Mouse (Mus musculus): Measurements from ENCODE around the gene Rnase9. TPM values are rescaled to one million over a fixed set of nuclear protein-coding genes. Genes with fewer than 3 reads are reported as not detected.

Gene Rnase9
- polyA plus RNA-seq (2012): not detected in 2 replicates

GRCm38 (mm10) chr14:51041769-51042168, at the start of gene Rnase9:
Rnase9 (minus strand) TSS chr14:51041869.
- no peaks in the 10 kb centered on the region for H3K4me1 ChIP-seq (ENCODE audit: control insufficient read depth)
- no peaks in the 10 kb centered on the region for H3K27me3 ChIP-seq (ENCODE audit: control insufficient read depth)
- no peaks in the 10 kb centered on the region for H3K9me3 ChIP-seq (ENCODE audit: control insufficient read depth, low read length)
- no peak for TF ChIP-seq GATA1 (IDR thresholded peaks at IDR 0.05; ENCODE audit: low read length)
- TF ChIP-seq TAL1 (IDR thresholded peaks at IDR 0.05; ENCODE audit: low read length): no peak
- H3K4me3 ChIP-seq (replicated peaks): no peak within 1 kb of the TSS
- no peaks in the 10 kb centered on the region for H3K36me3 ChIP-seq (ENCODE audit: control insufficient read depth)

DNA sequence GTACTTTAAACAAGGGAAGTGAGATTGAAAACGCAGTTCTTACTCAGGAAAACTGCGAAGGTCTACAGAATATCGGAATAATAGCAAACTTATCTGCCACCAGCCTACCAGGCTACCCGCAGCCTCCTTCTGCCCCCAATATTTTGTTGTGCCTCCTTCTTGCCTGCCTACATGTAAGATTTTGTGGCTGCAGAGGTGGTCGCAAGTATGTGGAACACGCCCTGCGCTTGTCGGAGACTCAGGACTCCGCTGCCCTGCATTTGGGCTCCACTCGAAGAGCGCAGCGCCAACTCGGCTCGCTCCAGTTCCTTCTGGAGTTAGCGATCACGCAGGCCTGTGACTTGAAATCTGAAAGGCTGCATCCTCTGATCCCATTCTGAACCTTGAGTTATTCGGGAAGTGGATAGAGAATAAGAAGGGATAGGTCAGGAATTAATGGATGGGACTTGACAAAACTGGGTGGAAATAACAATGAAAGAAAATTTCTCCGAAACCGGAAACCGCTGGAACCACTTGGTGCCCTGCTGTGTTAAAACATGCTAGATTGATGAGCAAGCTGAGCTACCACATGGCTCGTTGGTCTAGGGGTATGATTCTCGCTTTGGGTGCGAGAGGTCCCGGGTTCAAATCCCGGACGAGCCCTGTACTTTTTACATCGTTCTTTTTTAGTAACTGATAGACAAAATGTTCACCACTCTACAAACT, 48.6 kb upstream of the Rnase9 start:
- Histone ChIP-seq H3K36me3 (ENCODE audit: control insufficient read depth) (no peaks in the 10 kb centered on the region), H3K4me3 (replicated peaks) (peak overlapping the region; percentile 80), H3K27me3 (ENCODE audit: control insufficient read depth) (peaks cover 14% of the 10 kb centered on the region), H3K4me1 (ENCODE audit: control insufficient read depth) (peaks cover 56% of the 10 kb centered on the region), H3K9me3 (ENCODE audit: control insufficient read depth, low read length) (no peaks in the 10 kb centered on the region)
- no peak for TF ChIP-seq TAL1 (IDR thresholded peaks at IDR 0.05; ENCODE audit: low read length)
- TF ChIP-seq GATA1 (IDR thresholded peaks at IDR 0.05; ENCODE audit: low read length): no peak

GRCm38 (mm10) chr14:51089674-51090076, 48.0 kb upstream of the Rnase9 start:
- H3K27me3 ChIP-seq (ENCODE audit: control insufficient read depth): peaks cover 14% of the 10 kb centered on the region
- peaks cover 62% of the 10 kb centered on the region for H3K4me1 ChIP-seq (ENCODE audit: control insufficient read depth)
- no peaks in the 10 kb centered on the region for H3K9me3 ChIP-seq (ENCODE audit: control insufficient read depth, low read length)
- TF ChIP-seq GATA1 (IDR thresholded peaks at IDR 0.05; ENCODE audit: low read length): no peak
- no peak for TF ChIP-seq TAL1 (IDR thresholded peaks at IDR 0.05; ENCODE audit: low read length)
- no peaks in the 10 kb centered on the region for H3K36me3 ChIP-seq (ENCODE audit: control insufficient read depth)
- H3K4me3 ChIP-seq (replicated peaks): peak overlapping the region; percentile 80

- Histone ChIP-seq H3K36me3 (ENCODE audit: control insufficient read depth) (no peaks in the 10 kb centered on the region), H3K4me1 (ENCODE audit: control insufficient read depth) (peaks cover 67% of the 10 kb centered on the region), H3K27me3 (ENCODE audit: control insufficient read depth) (peaks cover 14% of the 10 kb centered on the region), H3K9me3 (ENCODE audit: control insufficient read depth, low read length) (no peaks in the 10 kb centered on the region), H3K4me3 (replicated peaks) (peak overlapping the region; percentile 80)
- TF ChIP-seq GATA1 (IDR thresholded peaks at IDR 0.05; ENCODE audit: low read length): peak; percentile 78
- no peak for TF ChIP-seq TAL1 (IDR thresholded peaks at IDR 0.05; ENCODE audit: low read length)
These were observed 47.5 kb upstream of the Rnase9 start for GRCm38 (mm10) chr14:51088970-51089673.

DNA sequence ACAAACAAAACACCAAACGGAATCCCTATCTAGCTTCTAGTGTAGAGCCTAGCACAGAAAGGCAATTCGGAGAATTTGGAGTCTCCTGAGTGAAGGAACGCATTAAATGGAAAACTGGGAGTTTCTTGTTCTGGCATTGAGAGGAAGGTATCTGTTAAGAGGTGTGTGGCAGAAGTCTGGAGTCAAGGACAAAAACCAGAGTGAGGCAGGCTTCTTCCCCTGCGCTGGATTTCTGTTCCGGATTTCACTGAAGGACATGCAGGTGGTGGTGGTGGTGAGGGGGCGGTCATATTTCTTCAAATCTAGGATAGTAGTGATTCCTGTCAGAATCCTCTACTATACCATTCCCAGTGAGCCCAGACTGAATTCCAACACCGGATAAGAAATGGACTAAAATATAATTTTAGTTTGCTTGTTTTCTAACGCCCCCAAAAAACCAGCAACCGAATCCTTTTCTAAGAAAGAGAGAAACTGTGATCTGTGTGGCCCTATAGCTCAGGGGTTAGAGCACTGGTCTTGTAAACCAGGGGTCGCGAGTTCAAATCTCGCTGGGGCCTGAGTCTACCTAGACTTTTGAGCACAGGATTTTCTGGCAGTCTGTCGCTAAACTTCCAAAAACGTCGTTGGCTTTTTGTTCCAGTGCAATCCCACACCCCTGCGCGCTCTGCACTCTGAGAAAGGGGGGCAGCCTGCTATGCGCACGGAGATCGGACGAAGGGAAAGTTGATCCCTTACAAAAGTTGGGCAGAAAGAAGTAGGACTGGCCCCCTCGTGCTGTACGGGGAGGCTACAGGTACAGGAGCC, 46.7 kb upstream of the Rnase9 start:
- H3K27me3 ChIP-seq (ENCODE audit: control insufficient read depth): peaks cover 22% of the 10 kb centered on the region
- TF ChIP-seq TAL1 (IDR thresholded peaks at IDR 0.05; ENCODE audit: low read length): no peak
- no peak for TF ChIP-seq GATA1 (IDR thresholded peaks at IDR 0.05; ENCODE audit: low read length)
- no peaks in the 10 kb centered on the region for H3K36me3 ChIP-seq (ENCODE audit: control insufficient read depth)
- peak overlapping the region; percentile 80 for H3K4me3 ChIP-seq (replicated peaks)
- H3K9me3 ChIP-seq (ENCODE audit: control insufficient read depth, low read length): no peaks in the 10 kb centered on the region
- H3K4me1 ChIP-seq (ENCODE audit: control insufficient read depth): peaks cover 75% of the 10 kb centered on the region

GRCm38 (mm10) chr14:51087762-51088161, 46.1 kb upstream of the Rnase9 start:
- Histone ChIP-seq H3K9me3 (ENCODE audit: control insufficient read depth, low read length) (no peaks in the 10 kb centered on the region), H3K4me3 (replicated peaks) (peak overlapping the region; percentile 80), H3K4me1 (ENCODE audit: control insufficient read depth) (peaks cover 80% of the 10 kb centered on the region), H3K36me3 (ENCODE audit: control insufficient read depth) (no peaks in the 10 kb centered on the region), H3K27me3 (ENCODE audit: control insufficient read depth) (peaks cover 27% of the 10 kb centered on the region)
- TF ChIP-seq TAL1 (IDR thresholded peaks at IDR 0.05; ENCODE audit: low read length) (no peak), GATA1 (IDR thresholded peaks at IDR 0.05; ENCODE audit: low read length) (no peak)

GRCm38 (mm10) chr14:51085911-51086310, 44.2 kb upstream of the Rnase9 start:
- H3K4me1 ChIP-seq (ENCODE audit: control insufficient read depth): peaks cover 81% of the 10 kb centered on the region
- TF ChIP-seq GATA1 (IDR thresholded peaks at IDR 0.05; ENCODE audit: low read length) (no peak), TAL1 (IDR thresholded peaks at IDR 0.05; ENCODE audit: low read length) (no peak)
- H3K36me3 ChIP-seq (ENCODE audit: control insufficient read depth): no peaks in the 10 kb centered on the region
- no peak overlapping the region for H3K4me3 ChIP-seq (replicated peaks)
- H3K9me3 ChIP-seq (ENCODE audit: control insufficient read depth, low read length): no peaks in the 10 kb centered on the region
- H3K27me3 ChIP-seq (ENCODE audit: control insufficient read depth): peaks cover 32% of the 10 kb centered on the region

DNA sequence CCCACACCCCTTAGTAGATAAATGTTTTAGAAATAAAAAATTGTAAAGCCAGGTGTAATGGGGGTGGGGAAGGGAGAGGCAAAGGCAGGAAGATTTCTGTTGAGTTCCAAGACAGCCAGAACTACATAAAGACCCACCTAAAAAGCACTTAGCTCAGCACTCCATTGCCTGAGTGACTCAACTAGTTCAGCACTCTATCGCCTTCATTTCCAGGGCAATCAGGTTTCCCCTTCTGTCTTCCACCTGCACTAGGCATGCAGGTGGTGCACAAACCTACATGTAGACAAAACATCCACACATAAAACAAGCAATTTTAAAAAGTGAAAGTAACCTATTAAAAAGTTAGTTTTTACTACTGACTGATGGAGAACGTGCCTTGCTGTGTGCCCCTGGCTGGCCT, 43.4 kb upstream of the Rnase9 start:
- Histone ChIP-seq H3K9me3 (ENCODE audit: control insufficient read depth, low read length) (no peaks in the 10 kb centered on the region), H3K4me3 (replicated peaks) (peak overlapping the region; percentile 18), H3K4me1 (ENCODE audit: control insufficient read depth) (peaks cover 72% of the 10 kb centered on the region), H3K36me3 (ENCODE audit: control insufficient read depth) (no peaks in the 10 kb centered on the region), H3K27me3 (ENCODE audit: control insufficient read depth) (peaks cover 35% of the 10 kb centered on the region)
- TF ChIP-seq TAL1 (IDR thresholded peaks at IDR 0.05; ENCODE audit: low read length): no peak
- no peak for TF ChIP-seq GATA1 (IDR thresholded peaks at IDR 0.05; ENCODE audit: low read length)

GRCm38 (mm10) chr14:51083805-51084204, 42.1 kb upstream of the Rnase9 start:
- H3K9me3 ChIP-seq (ENCODE audit: control insufficient read depth, low read length): no peaks in the 10 kb centered on the region
- H3K4me3 ChIP-seq (replicated peaks): peak overlapping the region; percentile 60
- H3K4me1 ChIP-seq (ENCODE audit: control insufficient read depth): peaks cover 61% of the 10 kb centered on the region
- peaks cover 42% of the 10 kb centered on the region for H3K27me3 ChIP-seq (ENCODE audit: control insufficient read depth)
- no peak for TF ChIP-seq TAL1 (IDR thresholded peaks at IDR 0.05; ENCODE audit: low read length)
- TF ChIP-seq GATA1 (IDR thresholded peaks at IDR 0.05; ENCODE audit: low read length): no peak
- H3K36me3 ChIP-seq (ENCODE audit: control insufficient read depth): no peaks in the 10 kb centered on the region
